Mouse (Mus musculus) stomach, postnatal 0 days (tissue): Measurements from ENCODE around the gene BC048403. TPM values are rescaled to one million over a fixed set of nuclear protein-coding genes. Genes with fewer than 3 reads are reported as not detected.

Source experiments
- ATAC-seq: fragments of 200-750 bp; cut with Nextera tagmentation; 2 replicates; pipeline ENCODE4 v1.8.0; 2017; ENCODE audit not compliant: low FRiP score, low TSS enrichment
- DNase-seq: peaks from one replicate; pipeline ENCODE4 v3.0.0-alpha.2; 2016; ENCODE audit warnings: low spot score
- H3K27ac ChIP-seq: fragments of 300-500 bp; sonication (generic); replicated peaks from 2 replicates; pipeline ENCODE4 v1.5.1; 2014; ENCODE audit warnings: mild to moderate bottlenecking, control low read depth
- H3K27me3 ChIP-seq: fragments of 300-500 bp; sonication (generic); 2 replicates; pipeline ENCODE4 v1.6.1; 2014; ENCODE audit warnings: low read length; ENCODE audit not compliant: control insufficient read depth, insufficient read depth
- H3K36me3 ChIP-seq: fragments of 300-500 bp; sonication (generic); 2 replicates; pipeline ENCODE4 v1.6.1; 2014; ENCODE audit warnings: low read length, mixed read lengths; ENCODE audit not compliant: control insufficient read depth, insufficient read depth
- H3K4me1 ChIP-seq: fragments of 300-500 bp; sonication (generic); replicated peaks from 2 replicates; pipeline ENCODE4 v1.6.1; 2014; ENCODE audit warnings: antibody characterized with exemption; ENCODE audit not compliant: control insufficient read depth, insufficient read depth
- H3K4me2 ChIP-seq: fragments of 300-500 bp; sonication (generic); replicated peaks from 2 replicates; pipeline ENCODE4 v1.6.1; 2014; ENCODE audit warnings: low read depth, mild to moderate bottlenecking, control low read depth, moderate library complexity
- H3K4me3 ChIP-seq: fragments of 300-500 bp; sonication (generic); 2 replicates; pipeline ENCODE4 v1.5.1; 2014; ENCODE audit warnings: low read depth, low read length, control low read depth
- H3K9ac ChIP-seq: fragments of 300-500 bp; sonication (generic); 2 replicates; pipeline ENCODE4 v1.6.1; 2014; ENCODE audit warnings: mild to moderate bottlenecking, low read length, control low read depth, mixed read lengths
- H3K9me3 ChIP-seq: fragments of 300-500 bp; sonication (generic); 2 replicates; pipeline ENCODE4 v1.6.1; 2016; ENCODE audit warnings: low read length; ENCODE audit not compliant: control insufficient read depth
- CTCF ChIP-seq: IDR thresholded peaks from 2 replicates; pipeline ENCODE4 v1.5.1; 2016; ENCODE audit warnings: antibody characterized with exemption, low read depth, mild to moderate bottlenecking, moderate library complexity
- EP300 ChIP-seq: optimal IDR thresholded peaks from 2 replicates; pipeline ENCODE3; 2016; ENCODE audit warnings: antibody characterized with exemption
- WGBS: fragments of 180-500 bp; shearing (Covaris S2); extraction: QIAGEN DNeasy Blood & Tissue Kit; methylation state at CpG from one replicate; pipeline ENCODE4 v1.1.7; 2014; 5-methylcytosine and 5-hydroxymethylcytosine counted together
- polyA plus RNA-seq: library from polyadenylated mRNA; unstranded; fragments of >200 nt; fragmentation: Nextera tagmentation; extraction: Ambion mirVana; gene quantifications from 2 replicates; pipeline ENCODE4 v1.2.1, GENCODE M21; 2015

The BC048403 gene
- polyA plus RNA-seq, 1 experiment from 2014 or later, result 2.4 TPM

DNA sequence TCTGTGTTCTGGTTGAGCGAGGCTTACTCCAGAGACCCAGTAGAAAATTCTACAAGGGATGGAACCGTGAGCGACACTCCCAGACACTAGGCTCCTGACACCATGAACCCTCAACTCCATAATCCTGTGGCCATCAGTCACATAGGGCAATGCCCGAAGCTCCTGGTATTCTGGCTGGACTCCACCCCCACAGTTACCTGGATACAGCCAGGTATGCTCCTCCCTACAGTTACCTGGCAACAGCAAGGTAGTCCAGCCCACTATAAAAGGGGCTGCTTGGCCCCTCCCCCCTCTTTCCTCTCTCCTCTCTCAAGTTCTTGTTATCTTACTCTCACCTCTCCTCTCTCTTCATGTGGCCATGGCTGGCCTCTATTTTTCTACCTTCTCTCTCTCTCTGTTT lies 12.6 kb upstream of the BC048403 start:
- Histone ChIP-seq H3K36me3 (no peaks in the 10 kb centered on the region), H3K27me3 (no peaks in the 10 kb centered on the region), H3K4me2 (no peak overlapping the region), H3K9me3 (no peaks in the 10 kb centered on the region), H3K9ac (no peak overlapping the region), H3K27ac (no peak overlapping the region), H3K4me1 (no peaks in the 10 kb centered on the region), H3K4me3 (no peak overlapping the region)
- WGBS, result 73% methylated on average over 4 of the region's 4 CpGs
- ATAC-seq (no peak), DNase-seq (no peak)
- TF ChIP-seq EP300 (no peak), CTCF (no peak)

GRCm38 (mm10) chr10:121728226-121728625 lies 11.5 kb upstream of the BC048403 start:
- Histone ChIP-seq H3K9me3 (no peaks in the 10 kb centered on the region), H3K27ac (no peak overlapping the region), H3K36me3 (no peaks in the 10 kb centered on the region), H3K4me2 (no peak overlapping the region), H3K4me3 (no peak overlapping the region), H3K9ac (no peak overlapping the region), H3K27me3 (no peaks in the 10 kb centered on the region), H3K4me1 (no peaks in the 10 kb centered on the region)
- WGBS, result 97% methylated on average over 4 of the region's 4 CpGs
- no peak for ATAC-seq
- TF ChIP-seq CTCF (no peak), EP300 (no peak)
- no peak for DNase-seq

DNA sequence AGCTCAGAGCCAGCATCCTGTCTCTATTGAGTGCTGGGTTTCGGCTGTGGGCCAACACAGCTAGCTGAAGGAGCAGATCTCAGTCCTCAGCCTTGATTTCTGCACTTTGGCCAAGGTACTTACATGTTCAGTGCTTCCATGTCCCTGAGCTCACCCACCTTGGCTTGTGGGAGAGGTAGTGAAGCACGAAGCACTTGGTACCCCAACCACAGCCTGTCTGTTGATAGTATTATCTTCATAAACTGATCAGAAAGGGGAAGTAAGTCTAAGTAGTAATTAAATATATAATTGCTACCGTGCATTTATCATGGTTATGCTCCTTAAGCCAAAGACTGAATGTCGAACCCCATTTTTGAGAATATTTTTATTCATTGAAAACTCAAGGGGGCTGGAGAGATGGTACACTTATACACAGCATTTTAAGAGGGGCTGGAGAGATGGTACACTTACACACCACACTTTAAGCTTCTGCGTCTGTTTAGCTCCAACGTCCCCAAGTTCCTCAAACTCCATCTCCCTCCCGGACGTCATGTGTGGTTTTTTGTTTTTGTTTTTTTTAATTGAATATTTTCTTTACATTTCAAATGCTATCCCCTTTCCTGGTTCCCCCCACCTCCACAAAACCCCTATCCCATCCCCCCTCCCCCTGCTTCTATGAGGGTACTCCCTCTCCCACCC lies 8.6 kb upstream of the BC048403 start:
- DNase-seq, result no peak
- ATAC-seq, result no peak
- no peak overlapping the region for H3K27ac ChIP-seq
- H3K9me3 ChIP-seq, result no peaks in the 10 kb centered on the region
- H3K9ac ChIP-seq, result no peak overlapping the region
- H3K27me3 ChIP-seq, result no peaks in the 10 kb centered on the region
- no peak overlapping the region for H3K4me3 ChIP-seq
- TF ChIP-seq EP300 (no peak), CTCF (no peak)
- no peak overlapping the region for H3K4me2 ChIP-seq
- no peaks in the 10 kb centered on the region for H3K36me3 ChIP-seq
- H3K4me1 ChIP-seq, result no peaks in the 10 kb centered on the region
- WGBS, result 85% methylated on average over 8 of the region's 8 CpGs

DNA sequence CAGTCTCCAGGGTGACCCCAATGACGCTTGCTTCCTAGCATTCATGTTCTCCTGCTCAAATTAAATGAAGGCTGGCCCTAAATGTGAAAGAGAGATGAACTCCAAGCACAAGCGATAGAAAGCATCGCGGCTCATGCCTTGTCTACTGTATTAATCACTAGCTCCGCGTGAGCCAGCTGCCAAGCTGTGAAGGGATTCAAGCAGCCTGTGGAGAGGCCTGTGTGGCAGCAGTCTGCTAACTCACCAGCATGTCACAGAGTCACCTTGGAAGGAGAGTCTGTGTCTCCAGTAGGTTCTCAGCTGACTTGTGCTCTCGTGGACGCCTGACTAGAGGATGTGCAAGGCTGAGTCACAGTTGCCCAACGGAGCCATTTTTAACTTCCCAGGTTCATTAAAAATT lies 7.2 kb upstream of the BC048403 start:
- Histone ChIP-seq H3K9me3 (no peaks in the 10 kb centered on the region), H3K27ac (no peak overlapping the region), H3K9ac (no peak overlapping the region), H3K27me3 (no peaks in the 10 kb centered on the region), H3K36me3 (no peaks in the 10 kb centered on the region), H3K4me3 (no peak overlapping the region), H3K4me1 (no peaks in the 10 kb centered on the region), H3K4me2 (no peak overlapping the region)
- TF ChIP-seq EP300, result no peak
- ATAC-seq (no peak), DNase-seq (no peak)
- WGBS, result 82% methylated on average over 9 of the region's 9 CpGs

- TF ChIP-seq EP300 (no peak), CTCF (no peak)
- no peak overlapping the region for H3K9ac ChIP-seq
- no peaks in the 10 kb centered on the region for H3K36me3 ChIP-seq
- H3K9me3 ChIP-seq, result no peaks in the 10 kb centered on the region
- H3K4me3 ChIP-seq, result no peak overlapping the region
- no peaks in the 10 kb centered on the region for H3K27me3 ChIP-seq
- no peak for ATAC-seq
- H3K4me1 ChIP-seq, result no peaks in the 10 kb centered on the region
- no peak for DNase-seq
- 85% methylated on average over 3 of the region's 3 CpGs for WGBS
- H3K27ac ChIP-seq, result no peak overlapping the region
- H3K4me2 ChIP-seq, result no peak overlapping the region
These were observed 2.5 kb upstream of the BC048403 start for GRCm38 (mm10) chr10:121737256-121737655.

DNA sequence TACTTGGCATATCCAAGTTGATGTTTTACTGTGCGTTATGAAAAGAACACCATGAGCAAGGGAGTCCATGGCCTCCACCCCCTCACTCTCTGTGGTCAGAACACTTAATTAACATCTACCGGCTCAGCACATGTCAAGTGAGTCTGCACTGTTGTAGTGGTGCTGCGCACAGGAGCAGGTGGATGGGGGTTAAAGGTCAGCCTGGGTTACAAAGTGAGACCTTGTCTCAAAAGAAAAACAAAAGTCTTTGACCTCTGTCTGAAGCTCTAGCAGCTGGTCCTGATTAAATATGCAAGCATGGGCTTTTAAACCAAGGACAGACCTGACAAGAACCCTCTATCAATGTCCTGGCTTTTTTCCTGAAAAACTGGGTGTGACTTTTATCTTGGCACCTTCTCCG lies 2.6 kb downstream of the BC048403 start:
- TF ChIP-seq CTCF, result no peak
- TF ChIP-seq EP300, result no peak
- DNase-seq, result no peak
- no peak for ATAC-seq
- Histone ChIP-seq H3K27ac (no peak overlapping the region), H3K4me1 (no peaks in the 10 kb centered on the region), H3K4me3 (no peak overlapping the region), H3K9ac (no peak overlapping the region), H3K27me3 (no peaks in the 10 kb centered on the region), H3K36me3 (peaks cover 14% of the 10 kb centered on the region), H3K4me2 (no peak overlapping the region), H3K9me3 (no peaks in the 10 kb centered on the region)
- WGBS, result 35% methylated on average over 4 of the region's 4 CpGs
